ENCODE assay signal across 8 mouse cellular contexts in genomic region chr13:101092033-101092742, GRCm38 (mm10).
DNase-seq lines count a peak whose midpoint lies in the region; ATAC-seq and TF ChIP-seq lines count a peak whose summit lies in the region.

No protein-coding gene starts in this region.

- no peak overlapping the region for H3K4me3 ChIP-seq in limb, embryonic 11.5 days (ENCODE audit: low read depth, low read length)
- H3K4me3 ChIP-seq in limb, embryonic 10.5 days = no peak overlapping the region
- H3K4me3 ChIP-seq in cerebellum, adult 2 months (replicated peaks; ENCODE audit: insufficient read depth, low read depth, low read length) = peak overlapping the region; percentile 20

- no peak for ATAC-seq in limb, embryonic 11.5 days (ENCODE audit: insufficient number of reproducible peaks, low FRiP score, low TSS enrichment, low read depth)
- no peak for ATAC-seq in activated CD4-positive, CD25-positive, alpha-beta regulatory T cell, adult 4 months
- no peak for ATAC-seq in megakaryocyte progenitor cell, adult 5-6 weeks (replicated peaks; ENCODE audit: poor library complexity)

- no peaks in the 10 kb centered on the region for H3K9me3 ChIP-seq in limb, embryonic 11.5 days (ENCODE audit: control insufficient read depth, low read length)
- H3K9me3 ChIP-seq in limb, embryonic 10.5 days (replicated peaks) = no peaks in the 10 kb centered on the region

- no peaks in the 10 kb centered on the region for H3K36me3 ChIP-seq in limb, embryonic 11.5 days (ENCODE audit: control insufficient read depth, insufficient read depth, low read length)
- H3K36me3 ChIP-seq in limb, embryonic 10.5 days = no peaks in the 10 kb centered on the region

- no peaks in the 10 kb centered on the region for H3K4me1 ChIP-seq in limb, embryonic 11.5 days (ENCODE audit: control insufficient read depth, insufficient read depth, low read length)
- H3K4me1 ChIP-seq in limb, embryonic 10.5 days = 0 out of 2 replicates have a peak, but pooled peaks cover 3% of the 10 kb centered on the region
- no peaks in the 10 kb centered on the region for H3K4me1 ChIP-seq in cerebellum, adult 2 months (ENCODE audit: control insufficient read depth, insufficient read depth, low read length)

- H3K27ac ChIP-seq in limb, embryonic 11.5 days (replicated peaks; ENCODE audit: low read depth, low read length) = no peak overlapping the region
- H3K27ac ChIP-seq in limb, embryonic 10.5 days = no peak overlapping the region
- H3K27ac ChIP-seq in cerebellum, adult 2 months (ENCODE audit: insufficient read depth, low read length) = no peak overlapping the region

- DNase-seq in limb, embryonic 11.5 days (ENCODE audit: low spot score) = peak; percentile 22
- DNase-seq in limb, embryonic 10.5 days (ENCODE audit: low spot score) = no peak
- DNase-seq in cerebellum, adult 2 months = peak; percentile 61 to 75
- peak; percentile 45 to 67 for DNase-seq in gastrocnemius, postnatal 36 days
- DNase-seq in layer of hippocampus, adult 9-11 months = peak; percentile 54
- peak; percentile 9 to 27 for DNase-seq in lung, postnatal 4 days

- TF ChIP-seq POLR2A in cerebellum, adult 2 months (IDR thresholded peaks at IDR 0.05; ENCODE audit: borderline replicate concordance, insufficient read depth, low read length) = no peak

- H3K9ac ChIP-seq in limb, embryonic 11.5 days (ENCODE audit: low read length) = no peak overlapping the region

- no peak overlapping the region for H3K4me2 ChIP-seq in limb, embryonic 11.5 days (ENCODE audit: low read depth, severe bottlenecking)

- intact Hi-C loops in gastrocnemius, postnatal 36 days (cut with DNase I) = no loop called here

- WGBS in limb, embryonic 11.5 days = 67% methylated on average over 18 of the region's 18 CpGs
- 81% methylated on average over 18 of the region's 18 CpGs for whole genome bisulfite sequencing in limb, embryonic 10.5 days
- 12% methylated on average over 18 of the region's 18 CpGs for WGBS in cerebellum, adult 2 months

- H3K27me3 ChIP-seq in limb, embryonic 11.5 days (ENCODE audit: control insufficient read depth, insufficient read depth, low read length) = no peaks in the 10 kb centered on the region
- H3K27me3 ChIP-seq in limb, embryonic 10.5 days (ENCODE audit: low read depth, poor library complexity, severe bottlenecking) = no peaks in the 10 kb centered on the region
- H3K27me3 ChIP-seq in cerebellum, adult 2 months (ENCODE audit: control insufficient read depth, insufficient read depth, low read length) = no peaks in the 10 kb centered on the region

- no peak for TF ChIP-seq CTCF in cerebellum, adult 2 months (IDR thresholded peaks at IDR 0.05; ENCODE audit: borderline replicate concordance, insufficient read depth, low read depth, low read length)
